Mouse (Mus musculus) retina, postnatal 7 days (tissue): ENCODE results near the gene Atcay.
A peak's percentile ranks its signal among the peaks of the same experiment; 100 is the strongest.
"Not testable (repeated sequence)": the region's sequence is repeated elsewhere in the genome, so short reads cannot be mapped to it uniquely, and the experiment has no call there.

Source experiments
- DNase-seq: peaks from one replicate; pipeline ENCODE4 v3.0.0-alpha.2; 2012; ENCODE audit warnings: low read depth, low spot score

Atcay gene

DNA sequence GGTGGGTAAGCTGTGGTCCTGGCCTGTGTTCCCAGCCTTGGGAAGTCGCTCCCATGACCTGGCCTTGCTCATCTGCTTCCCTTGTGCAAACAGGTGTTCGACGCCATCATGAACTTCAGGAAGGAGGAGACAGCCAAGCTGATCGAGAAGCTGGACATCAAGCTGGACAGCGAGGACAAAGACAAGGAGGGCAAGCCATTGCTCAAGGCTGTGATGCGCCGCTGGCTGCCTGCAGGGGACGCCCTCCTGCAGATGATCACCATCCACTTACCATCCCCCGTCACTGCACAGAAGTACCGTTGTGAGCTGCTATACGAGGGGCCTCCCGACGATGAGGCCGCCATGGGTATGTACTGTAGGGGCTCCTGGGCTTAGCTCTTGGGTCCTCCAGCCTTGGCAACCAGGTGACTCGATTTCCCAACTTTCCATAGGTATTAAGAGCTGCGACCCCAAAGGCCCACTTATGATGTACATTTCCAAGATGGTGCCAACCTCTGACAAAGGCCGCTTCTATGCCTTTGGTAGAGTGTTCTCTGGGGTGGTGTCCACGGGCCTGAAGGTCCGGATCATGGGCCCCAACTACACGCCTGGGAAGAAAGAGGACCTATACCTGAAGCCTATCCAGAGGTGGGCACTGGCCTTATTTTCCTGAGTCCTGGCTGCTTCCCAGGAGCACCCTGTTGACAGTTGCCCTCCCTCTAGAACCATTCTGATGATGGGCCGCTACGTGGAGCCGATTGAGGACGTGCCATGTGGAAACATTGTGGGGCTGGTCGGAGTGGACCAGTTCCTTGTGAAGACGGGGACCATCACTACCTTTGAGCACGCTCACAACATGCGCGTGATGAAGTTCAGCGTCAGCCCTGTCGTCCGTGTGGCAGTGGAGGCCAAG, 50.9 kb downstream of the Atcay start:
- no peak for DNase-seq

DNA sequence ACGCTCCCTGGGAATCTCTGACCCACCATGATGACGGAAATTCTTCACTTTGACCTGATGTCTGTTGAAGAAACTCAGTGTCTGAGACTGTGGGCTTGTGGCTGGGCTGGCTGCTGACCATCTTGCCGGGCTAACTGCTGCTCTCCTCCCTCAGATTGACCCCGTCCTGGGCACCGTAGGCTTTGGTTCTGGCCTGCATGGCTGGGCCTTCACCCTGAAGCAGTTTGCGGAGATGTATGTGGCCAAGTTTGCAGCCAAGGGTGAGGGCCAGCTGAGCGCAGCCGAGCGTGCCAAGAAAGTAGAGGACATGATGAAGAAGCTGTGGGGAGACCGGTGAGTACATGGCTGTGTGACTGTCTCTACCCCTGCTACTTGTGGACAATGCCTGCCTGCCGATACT, 51.7 kb downstream of the Atcay start:
- no peak for DNase-seq

DNA sequence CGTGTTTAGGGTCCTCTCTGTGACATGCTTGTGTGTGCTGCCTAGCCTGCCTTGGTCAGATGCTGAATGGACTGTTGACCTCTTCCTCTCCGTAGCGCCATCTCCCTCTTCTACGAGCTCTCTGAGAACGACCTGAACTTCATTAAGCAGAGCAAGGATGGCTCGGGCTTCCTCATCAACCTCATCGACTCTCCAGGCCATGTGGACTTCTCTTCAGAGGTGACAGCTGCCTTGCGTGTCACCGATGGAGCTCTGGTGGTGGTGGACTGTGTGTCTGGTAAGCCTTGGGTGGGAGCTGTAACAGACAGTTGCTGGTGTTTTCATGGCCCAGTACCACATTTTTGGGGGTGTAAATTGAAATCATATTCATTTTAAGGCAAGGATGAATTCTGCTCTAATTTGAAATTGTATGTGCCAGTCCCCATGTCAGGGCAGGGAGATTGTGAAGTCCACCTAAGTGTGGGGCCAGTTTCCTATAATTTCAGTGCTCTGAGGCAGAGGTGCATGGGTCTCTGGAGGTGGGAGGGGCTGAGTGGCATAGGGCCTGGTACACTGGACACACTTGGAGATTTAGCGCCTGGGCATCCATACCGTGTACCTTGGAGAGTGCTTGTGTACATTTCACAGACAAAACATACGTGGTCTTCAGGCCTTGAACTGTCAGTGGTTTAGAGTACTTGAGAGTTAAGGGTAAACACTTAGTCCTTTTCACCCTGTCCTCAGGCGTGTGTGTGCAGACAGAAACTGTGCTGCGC, 52.5 kb downstream of the Atcay start:
- DNase-seq, result no peak

DNA sequence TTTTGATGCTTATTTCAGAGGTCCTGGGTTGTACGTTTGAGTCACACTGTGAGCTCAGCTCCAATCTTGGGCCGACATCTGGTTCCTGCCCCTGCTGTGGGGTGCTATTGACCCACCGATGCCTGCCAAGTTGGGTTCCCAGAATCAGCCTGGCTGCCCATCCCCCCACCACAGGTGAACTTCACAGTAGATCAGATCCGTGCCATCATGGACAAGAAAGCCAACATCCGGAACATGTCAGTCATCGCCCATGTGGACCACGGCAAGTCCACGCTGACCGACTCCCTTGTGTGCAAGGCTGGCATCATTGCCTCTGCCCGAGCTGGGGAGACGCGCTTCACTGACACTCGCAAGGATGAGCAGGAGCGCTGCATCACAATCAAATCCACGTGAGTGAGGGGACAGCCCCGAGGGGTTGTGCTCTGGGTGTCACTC, 53.1 kb downstream of the Atcay start:
- DNase-seq, result no peak

DNA sequence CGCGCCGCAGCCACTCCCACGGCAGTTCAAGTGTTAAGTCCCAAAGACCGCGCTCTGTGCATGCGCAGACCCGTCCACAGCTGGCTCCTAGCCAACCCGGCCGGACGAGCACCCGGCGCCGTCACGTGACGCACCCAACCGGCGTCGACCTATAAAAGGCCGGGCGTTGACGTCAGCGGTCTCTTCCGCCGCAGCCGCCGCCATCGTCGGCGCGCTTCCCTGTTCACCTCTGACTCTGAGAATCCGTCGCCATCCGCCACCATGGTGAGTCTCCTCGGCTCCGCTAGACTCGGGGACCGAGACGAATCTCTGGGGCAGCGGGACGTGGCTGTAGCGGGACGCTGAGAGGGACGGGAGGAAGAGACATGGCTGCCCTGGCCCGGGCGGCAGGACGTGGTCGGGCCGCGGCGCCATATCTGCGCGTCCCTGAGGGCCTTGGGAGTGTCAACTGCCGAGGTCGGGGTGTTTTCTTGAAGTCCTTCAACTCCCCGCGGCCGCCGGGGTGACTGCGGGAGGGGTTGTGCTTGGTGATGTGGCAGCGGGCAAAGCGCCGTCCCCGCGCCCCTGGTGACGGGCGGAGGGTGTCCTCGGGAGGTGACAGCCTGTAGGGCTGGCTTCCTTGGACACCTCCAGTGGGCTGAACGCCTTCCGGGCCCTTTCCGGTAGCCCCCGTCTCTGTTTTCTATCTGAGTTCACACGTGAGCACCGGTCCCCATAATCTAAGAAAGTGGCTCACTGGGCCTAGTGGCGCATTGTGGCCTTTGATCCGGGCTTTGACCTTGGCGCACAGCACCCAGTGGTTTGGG, 54.0 kb downstream of the Atcay start, which contains the start of gene Eef2:
Eef2 (plus strand) TSS at position 166 of the 806 bp plus-strand sequence.
- peak; percentile 97 for DNase-seq

DNA sequence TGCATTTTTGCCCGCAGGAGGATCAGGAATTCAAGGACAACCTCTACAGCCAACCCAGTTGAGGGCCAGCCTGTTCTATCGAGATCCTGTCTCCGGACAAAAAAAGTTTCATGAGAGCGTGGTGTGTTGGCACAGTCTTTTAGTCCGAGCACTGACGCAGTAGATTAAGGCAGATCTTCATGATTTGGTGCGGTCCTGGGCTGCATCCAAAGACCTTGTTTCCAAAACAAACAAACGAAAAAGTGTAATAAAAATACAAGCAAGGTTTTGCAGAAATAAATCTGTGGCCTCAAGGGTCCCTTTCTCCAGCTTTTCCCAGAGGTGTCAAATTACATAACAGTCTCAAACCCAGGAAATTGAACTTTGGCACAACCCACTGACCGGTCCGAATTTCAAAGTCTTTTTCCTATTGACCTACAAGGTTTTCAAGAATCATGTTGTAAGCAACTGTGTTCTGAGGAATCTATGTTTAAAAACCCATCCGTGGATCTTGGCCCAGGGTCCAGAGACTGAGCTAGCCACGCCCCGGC, 54.6 kb downstream of the Atcay start:
- DNase-seq, result no peak

DNA sequence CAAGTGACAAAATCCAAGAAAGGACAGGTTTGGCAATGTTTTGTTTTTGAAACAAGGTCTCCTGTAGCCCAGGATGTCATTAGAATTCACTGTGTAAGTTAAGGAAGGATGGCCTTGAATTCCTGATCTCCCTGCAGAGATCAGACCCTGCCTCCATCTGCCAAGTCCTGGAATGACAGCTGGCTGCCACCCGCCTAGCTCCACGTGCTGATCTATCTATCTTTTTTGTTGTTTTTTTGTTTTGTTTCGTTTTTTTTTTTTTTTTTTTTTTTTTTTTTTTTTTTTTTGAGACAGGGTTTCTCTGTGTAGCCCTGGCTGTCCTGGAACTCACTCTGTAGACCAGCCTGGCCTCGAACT, 55.3 kb downstream of the Atcay start:
- not testable (repeated sequence) for DNase-seq

DNA sequence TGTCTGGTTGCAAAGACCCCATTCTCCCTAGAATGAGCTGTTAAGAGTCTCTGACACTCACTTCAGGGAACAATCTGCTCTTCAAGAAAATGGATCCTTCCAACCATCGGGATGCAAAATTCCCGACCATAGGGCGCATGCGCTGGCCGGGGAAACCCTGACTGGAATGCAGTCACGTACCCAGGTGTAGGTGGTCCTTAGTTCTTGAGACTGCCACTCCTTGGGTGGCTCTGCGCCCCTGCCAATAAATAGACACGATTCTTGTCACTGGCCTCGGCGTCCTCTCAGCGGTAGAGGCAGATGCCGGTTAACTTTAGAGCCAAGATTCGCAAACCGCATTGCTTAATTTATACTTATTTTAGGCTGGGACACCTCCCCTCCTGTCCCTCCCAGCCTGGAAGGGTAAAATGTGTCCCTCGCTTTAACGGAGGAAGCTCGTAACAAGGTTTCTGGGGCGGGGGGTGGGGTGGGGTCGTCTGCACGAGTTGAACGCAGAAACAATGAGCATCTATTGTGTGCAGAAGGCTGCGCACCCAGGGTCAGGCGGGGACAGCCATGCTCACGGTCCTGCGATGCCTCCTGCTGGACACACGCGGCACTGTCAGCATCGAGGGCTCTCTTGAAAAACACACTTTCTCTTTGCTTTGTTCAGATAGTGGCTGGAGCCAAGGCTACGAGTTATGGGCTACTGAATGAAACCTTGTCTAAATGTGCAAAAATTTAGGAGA, 55.9 kb downstream of the Atcay start:
- peak; percentile 71 for DNase-seq

DNA sequence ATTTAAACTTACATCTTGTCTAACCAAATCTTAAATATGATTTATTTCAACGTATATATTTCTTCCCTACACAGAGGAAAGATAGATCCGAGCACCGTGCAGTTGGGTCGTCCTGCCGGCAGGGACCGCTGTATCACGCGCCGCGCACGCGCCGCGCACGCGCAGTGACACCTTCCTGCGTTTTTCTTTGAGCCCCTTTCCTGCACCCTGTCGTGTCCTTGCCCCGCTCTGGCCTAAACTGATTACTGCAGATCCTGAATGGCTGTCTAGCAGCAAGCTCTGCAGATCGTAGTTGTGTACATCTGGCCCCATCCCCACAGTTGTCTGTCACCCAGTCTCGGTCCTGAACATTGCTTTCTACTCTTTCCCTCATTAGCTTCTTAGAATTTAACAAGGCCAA, 57.5 kb downstream of the Atcay start:
- peak; percentile 79 for DNase-seq

DNA sequence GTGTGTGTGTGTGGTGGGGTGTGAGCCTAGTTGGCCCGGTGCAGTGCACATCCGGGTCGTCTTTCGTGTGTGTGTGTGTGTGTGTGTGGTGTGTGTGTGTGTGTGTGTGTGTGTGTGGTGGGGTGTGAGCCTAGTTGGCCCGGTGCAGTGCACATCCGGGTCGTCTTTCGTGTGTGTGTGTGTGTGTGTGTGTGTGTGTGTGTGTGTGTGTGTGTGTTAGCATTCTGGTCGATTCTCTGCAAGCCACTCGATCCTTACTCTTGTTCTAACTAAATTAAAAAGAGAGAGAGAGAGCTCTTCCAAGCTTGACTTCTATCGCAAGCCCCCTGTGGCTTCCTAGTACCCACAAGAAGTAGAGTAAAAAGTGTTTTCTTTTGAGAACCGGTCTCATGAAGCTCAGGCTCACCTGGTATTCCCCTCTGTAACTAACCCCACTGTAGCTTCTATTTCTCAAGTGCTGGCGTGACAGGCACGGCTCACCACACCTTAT, 61.2 kb downstream of the Atcay start:
- DNase-seq, result not testable (repeated sequence)

DNA sequence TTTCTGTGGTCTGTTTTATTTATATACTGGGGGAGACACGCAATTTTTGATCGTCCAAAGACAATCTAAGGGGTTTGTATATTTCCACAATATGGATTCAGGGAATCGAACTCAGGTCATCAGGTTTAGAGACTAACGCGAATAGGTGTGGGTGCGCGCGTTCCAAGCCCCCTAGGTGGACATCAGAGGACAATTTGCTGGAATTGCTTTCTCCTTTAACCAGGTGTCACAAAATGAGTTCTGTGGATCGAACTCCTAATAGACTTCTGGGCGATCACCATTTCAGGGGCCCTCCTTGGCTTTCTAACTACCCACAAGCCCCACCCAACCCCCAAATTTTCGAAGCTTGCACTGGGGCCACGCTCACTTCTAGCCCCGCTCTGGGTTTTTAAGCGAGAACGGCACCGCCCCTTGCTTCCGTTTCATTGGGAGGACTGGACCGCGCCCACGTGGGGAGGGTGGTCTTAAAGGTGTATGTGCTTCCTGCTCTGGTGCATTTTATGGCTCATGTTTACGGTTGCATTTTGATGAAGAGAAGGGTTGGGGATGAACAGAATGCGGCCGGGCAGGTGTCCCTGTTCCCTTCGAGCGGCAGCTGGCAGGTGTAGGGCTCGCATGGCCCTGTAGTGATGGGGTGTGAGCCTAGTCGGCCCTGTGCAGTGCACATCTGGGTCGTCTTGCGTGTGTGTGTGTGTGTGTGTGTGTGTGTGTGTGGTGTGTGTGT, 62.0 kb downstream of the Atcay start:
- no peak for DNase-seq

DNA sequence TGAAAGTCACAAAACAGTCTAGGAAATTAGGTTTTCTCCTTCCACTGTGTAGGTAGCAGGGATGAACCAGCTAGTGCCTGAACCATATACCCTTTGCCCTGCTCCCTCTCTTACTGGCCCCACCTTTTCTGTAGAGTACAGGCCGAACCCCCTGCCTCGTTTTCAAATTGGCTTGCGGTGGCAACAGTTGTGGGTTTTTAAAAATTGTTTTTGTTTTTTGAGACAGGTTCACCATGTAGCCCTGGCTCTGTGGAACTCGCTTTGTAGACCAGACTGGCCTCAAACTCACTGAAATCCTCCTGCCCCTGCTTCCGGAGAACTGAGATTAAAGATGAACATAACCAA, 62.6 kb downstream of the Atcay start:
- DNase-seq, result no peak

DNA sequence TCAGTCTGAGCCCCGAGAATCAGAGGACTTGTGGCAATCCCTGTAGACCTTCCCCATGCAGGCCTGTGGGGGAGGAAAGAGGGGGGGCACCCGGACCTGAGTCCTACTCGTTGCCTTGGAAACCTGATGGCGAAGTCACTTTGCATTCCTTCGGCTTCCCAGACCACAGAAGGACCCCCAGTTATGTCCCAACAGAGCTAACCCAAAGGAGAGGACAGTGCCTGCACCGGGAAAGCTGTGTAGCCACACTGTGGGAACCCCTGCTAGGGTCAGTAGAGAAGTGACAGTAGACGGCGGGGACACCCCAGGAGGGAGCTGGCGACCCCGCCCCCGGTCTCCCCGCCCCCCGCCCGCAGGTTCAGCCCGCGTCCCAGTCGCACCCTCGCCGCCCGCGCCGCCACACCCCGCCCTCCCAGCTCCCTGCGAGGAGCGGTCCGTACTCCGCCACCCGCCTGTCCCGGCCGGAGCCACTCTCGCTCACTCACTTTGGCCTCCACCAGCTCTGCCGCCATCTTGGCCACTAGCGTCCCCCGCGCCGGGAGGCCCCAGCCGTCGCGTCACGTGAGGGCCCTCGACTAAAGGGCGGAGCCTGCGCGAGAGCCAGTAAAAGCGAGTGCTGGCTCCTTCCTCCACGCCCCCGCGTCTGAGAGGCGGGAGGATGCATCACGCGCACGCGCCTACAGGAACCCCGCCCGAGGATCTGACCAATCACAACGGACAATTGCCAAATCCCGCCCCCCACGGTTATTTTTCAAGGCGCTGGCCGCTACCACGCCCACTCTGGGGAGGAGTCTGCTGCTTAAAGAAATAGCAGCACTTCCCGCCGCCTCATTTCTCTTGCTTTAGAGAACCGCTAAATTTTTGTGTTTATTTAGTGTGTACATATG, 63.2 kb downstream of the Atcay start, which contains the start of gene Pias4:
Pias4 (minus strand) TSS at position 724 of the 887 bp plus-strand sequence.
- peak; percentile 99 for DNase-seq

DNA sequence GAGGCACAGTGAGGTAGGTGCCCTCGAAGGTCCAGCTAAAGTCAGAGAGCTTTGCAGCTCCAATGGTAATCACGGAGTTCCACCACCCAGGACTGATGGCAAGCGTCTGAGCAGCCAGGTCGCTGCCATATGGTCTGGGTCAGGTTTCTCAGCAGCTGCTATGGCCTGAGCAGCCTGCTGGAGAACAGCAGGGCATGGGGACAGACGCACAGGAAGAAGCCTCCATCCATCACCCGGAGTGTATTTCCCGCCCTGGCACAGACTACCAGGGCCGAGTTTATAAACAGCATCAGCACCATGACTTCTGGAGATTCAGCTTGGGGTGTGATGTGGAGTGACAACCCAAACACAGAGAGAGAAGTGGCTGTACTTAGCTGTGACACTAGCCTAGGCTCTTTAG, 65.5 kb downstream of the Atcay start:
- DNase-seq, result no peak

DNA sequence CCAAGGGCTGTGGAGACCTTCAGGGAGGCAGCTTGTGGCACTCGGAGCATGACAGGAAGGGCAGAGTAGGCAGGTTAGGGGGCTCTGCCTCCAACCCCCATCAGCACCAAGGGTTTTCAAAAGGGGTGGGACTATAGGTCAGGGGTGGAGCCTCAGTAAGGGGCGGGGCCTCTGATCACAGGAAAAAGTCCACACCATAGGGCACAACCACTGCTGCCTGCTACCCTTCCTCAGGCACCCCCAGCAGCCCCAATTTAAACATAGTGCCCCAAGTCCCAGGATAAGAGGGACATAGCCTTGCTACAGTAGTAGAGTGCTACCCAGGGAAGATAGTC, 68.3 kb downstream of the Atcay start:
- no peak for DNase-seq

DNA sequence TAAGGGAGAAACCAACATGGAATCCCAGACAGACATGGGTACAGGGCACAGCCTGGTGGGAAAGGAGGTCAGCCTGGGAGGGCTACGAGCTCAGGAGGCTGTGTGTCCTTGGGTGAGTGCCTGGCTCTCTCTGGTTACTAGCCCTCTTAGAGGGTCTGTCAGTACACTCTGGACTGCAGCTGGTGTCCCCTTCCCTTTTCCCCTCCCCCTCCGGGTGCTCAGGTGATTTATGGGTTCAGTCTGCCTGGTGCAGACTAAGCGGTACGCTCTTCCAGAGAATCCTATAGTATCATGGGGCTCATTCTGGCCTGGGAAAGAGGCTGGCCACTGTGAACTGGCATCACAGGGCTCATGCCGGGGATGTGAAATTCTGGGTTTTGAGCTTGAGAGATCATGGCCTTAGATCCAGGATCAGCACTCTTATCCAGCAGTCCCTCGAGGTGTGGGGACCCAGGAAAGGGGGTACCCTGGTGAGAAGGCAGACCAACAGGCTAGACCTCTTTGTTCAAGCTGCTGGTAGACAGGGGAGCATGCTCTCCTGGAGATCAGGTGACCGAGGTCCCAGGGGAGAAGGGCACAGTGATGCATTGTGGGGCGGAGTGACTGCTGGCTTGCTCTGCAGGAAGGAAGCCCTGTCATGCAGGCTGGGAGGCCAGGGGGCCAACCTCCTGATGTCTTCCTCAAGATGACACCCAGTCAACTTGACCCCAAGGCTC, 68.9 kb downstream of the Atcay start:
- DNase-seq, result no peak

DNA sequence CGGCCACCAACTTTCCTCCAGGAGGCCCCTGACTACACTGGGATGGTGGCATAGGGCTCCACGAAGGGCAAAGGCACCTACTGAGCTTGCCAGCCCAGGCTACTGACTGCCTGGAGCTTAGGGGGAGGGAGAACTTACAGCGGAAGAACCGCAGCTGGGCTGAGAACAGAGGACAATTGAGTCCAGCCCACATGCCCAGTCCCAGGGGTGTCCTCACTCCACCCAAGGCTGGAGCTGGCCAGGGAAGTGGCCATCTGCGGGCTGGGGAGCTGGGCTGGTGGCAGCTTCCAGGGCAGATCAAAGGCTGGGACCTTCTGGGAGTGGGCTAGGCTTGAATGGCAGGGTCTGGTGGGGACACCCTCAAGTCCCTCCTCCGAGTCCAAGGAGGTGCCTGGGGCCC, 75.9 kb downstream of the Atcay start:
- DNase-seq, result no peak
